Mouse (Mus musculus): ENCODE data around the gene Ogfod2. TPM values are rescaled to one million over a fixed set of nuclear protein-coding genes. Genes with fewer than 3 reads are reported as not detected.

Gene Ogfod2
- polyA plus RNA-seq, 1 experiment: 35.5 TPM

DNA sequence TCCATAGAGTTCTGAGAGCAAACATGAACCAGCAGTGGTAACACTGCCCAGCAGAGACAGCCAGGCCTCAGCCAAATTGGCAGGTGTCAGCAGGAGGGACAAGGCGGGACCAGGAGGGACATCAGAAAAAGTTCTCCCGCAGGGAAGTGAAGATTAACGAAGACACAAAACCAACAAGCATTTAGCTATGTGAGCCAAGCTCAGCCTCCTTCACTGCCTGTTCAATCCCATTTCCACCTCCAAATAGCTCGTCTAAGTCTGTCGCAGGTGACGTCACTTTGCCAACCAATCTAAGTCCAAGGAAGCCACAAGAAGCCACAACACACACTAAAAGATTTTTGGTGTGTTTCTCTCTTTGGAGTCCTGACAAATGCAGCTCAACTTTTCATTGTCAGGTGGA, 9.8 kb upstream of the Ogfod2 start:
- TF ChIP-seq CTCF (IDR thresholded peaks at IDR 0.05; ENCODE audit: extremely low read depth, insufficient read depth, insufficient read length, insufficient replicate concordance) (no peak), POLR2A (IDR thresholded peaks at IDR 0.05; ENCODE audit: low read depth, low read length) (no peak)
- no peak for DNase-seq (ENCODE audit: low read depth in 1 of 2, low spot score in 2 of 2)
- Histone ChIP-seq H3K27ac (ENCODE audit: insufficient read depth, low read length) (no peak overlapping the region), H3K4me3 (ENCODE audit: extremely low read depth, insufficient read depth, insufficient read length) (no peak overlapping the region), H3K27me3 (ENCODE audit: control insufficient read depth, insufficient read depth, low read length) (no peaks in the 10 kb centered on the region), H3K4me1 (ENCODE audit: control insufficient read depth, insufficient read depth, insufficient read length) (no peaks in the 10 kb centered on the region), H3K36me3 (ENCODE audit: control insufficient read depth, insufficient read depth, low read length) (no peaks in the 10 kb centered on the region)
- WGBS: 88% methylated on average over 6 of the region's 6 CpGs

DNA sequence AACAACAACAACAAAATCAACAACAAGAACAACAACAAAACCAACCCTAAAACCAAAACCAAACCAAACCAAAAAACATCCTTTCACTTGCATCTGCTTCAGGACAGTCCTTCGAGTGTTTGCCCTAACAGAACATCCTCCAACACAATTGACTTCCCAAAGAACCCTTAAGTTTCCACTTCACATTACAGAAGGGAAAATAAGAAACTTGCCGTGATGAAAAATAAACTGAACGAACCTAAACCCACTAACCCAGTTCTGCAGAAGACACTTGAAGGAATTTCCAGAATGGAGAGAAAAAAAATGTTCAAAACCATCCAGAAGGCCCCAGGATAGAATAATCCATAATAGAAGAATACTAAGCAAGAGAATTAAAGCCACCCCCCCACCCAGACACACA, 9.1 kb upstream of the Ogfod2 start:
- TF ChIP-seq CTCF (IDR thresholded peaks at IDR 0.05; ENCODE audit: extremely low read depth, insufficient read depth, insufficient read length, insufficient replicate concordance) (no peak), POLR2A (IDR thresholded peaks at IDR 0.05; ENCODE audit: low read depth, low read length) (no peak)
- Histone ChIP-seq H3K27me3 (ENCODE audit: control insufficient read depth, insufficient read depth, low read length) (no peaks in the 10 kb centered on the region), H3K36me3 (ENCODE audit: control insufficient read depth, insufficient read depth, low read length) (no peaks in the 10 kb centered on the region), H3K27ac (ENCODE audit: insufficient read depth, low read length) (no peak overlapping the region), H3K4me3 (ENCODE audit: extremely low read depth, insufficient read depth, insufficient read length) (no peak overlapping the region), H3K4me1 (ENCODE audit: control insufficient read depth, insufficient read depth, insufficient read length) (no peaks in the 10 kb centered on the region)
- 83% methylated on average over 3 of the region's 3 CpGs for WGBS
- no peak for DNase-seq (ENCODE audit: low read depth in 1 of 2, low spot score in 2 of 2)

DNA sequence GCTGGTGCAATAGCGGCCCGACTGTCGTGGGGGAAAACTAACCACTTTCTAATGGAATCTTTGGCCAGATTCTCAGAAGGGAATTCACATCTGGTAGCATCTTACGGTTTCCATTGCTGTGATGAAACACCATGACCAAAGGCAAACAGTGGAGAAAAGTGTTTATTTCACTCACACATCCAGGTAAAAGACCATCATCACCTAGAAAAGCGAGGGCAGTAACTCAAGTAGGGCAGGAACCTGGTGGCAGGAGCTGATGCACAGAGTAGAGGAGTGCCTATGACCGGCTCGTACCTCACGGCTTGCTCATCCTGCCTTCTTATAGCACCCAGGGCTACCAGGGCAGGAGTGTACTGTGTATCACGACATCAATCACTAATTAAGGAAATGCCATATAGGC, 8.5 kb upstream of the Ogfod2 start:
- no peaks in the 10 kb centered on the region for H3K36me3 ChIP-seq (ENCODE audit: control insufficient read depth, insufficient read depth, low read length)
- TF ChIP-seq CTCF (IDR thresholded peaks at IDR 0.05; ENCODE audit: extremely low read depth, insufficient read depth, insufficient read length, insufficient replicate concordance): no peak
- TF ChIP-seq POLR2A (IDR thresholded peaks at IDR 0.05; ENCODE audit: low read depth, low read length): no peak
- WGBS: 96% methylated on average over 9 of the region's 9 CpGs

DNA sequence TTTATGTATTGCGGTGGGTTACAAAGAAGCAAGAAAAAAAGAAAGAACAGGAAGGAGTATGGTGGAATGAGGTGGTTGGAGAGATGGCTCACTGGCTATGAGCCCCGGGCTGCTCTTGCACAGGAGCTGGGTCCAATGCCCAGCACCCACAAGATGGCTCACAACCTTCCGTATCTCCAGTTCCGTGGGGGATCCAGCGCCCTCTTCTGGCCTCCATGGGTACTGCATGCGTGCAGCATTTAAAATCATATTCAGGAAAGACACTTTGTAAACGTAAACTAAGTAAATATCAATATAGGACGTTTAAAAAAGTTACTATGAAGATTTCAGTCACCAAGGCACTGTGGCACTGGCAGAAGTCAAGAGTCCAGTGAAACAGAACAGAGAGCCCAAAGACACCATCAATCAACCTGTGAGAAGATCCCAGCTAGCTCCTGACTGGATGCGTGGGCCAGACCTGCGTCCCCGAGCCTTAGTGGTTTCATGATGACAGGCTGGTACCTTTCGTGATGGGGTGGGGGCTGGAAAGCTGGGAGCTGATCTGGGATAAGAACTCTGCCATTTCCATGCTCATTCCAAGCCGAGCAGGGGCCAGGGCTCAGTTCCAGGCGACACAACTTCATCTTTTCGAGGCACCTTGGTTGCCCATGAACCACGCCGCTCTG, 888 bp upstream of the Ogfod2 start:
- peaks cover 1% of the 10 kb centered on the region; the same call in 1 of the 2 replicates for H3K36me3 ChIP-seq (ENCODE audit: control insufficient read depth, insufficient read depth, low read length)
- H3K4me3 ChIP-seq (ENCODE audit: extremely low read depth, insufficient read depth, insufficient read length): peak overlapping the region; percentile 90
- 19% methylated on average over 17 of the region's 17 CpGs for WGBS
- H3K4me1 ChIP-seq (ENCODE audit: control insufficient read depth, insufficient read depth, insufficient read length): peaks cover 12% of the 10 kb centered on the region; the same call in 1 of the 2 replicates
- H3K27ac ChIP-seq (ENCODE audit: insufficient read depth, low read length): peak overlapping the region; percentile 60
- DNase-seq (ENCODE audit: low read depth in 1 of 2, low spot score in 2 of 2): peak; percentile 31 to 33
- TF ChIP-seq POLR2A (IDR thresholded peaks at IDR 0.05; ENCODE audit: low read depth, low read length) (no peak), CTCF (IDR thresholded peaks at IDR 0.05; ENCODE audit: extremely low read depth, insufficient read depth, insufficient read length, insufficient replicate concordance) (peak; percentile 69; the same call in 1 of the 2 replicates)
- no peaks in the 10 kb centered on the region for H3K27me3 ChIP-seq (ENCODE audit: control insufficient read depth, insufficient read depth, low read length)

More for the DNA sequence above, 8.5 kb upstream of the Ogfod2 start:
- H3K27ac ChIP-seq (ENCODE audit: insufficient read depth, low read length): no peak overlapping the region
- H3K4me1 ChIP-seq (ENCODE audit: control insufficient read depth, insufficient read depth, insufficient read length): no peaks in the 10 kb centered on the region
- H3K4me3 ChIP-seq (ENCODE audit: extremely low read depth, insufficient read depth, insufficient read length): no peak overlapping the region
- H3K27me3 ChIP-seq (ENCODE audit: control insufficient read depth, insufficient read depth, low read length): no peaks in the 10 kb centered on the region
- DNase-seq (ENCODE audit: low read depth in 1 of 2, low spot score in 2 of 2): no peak

DNA sequence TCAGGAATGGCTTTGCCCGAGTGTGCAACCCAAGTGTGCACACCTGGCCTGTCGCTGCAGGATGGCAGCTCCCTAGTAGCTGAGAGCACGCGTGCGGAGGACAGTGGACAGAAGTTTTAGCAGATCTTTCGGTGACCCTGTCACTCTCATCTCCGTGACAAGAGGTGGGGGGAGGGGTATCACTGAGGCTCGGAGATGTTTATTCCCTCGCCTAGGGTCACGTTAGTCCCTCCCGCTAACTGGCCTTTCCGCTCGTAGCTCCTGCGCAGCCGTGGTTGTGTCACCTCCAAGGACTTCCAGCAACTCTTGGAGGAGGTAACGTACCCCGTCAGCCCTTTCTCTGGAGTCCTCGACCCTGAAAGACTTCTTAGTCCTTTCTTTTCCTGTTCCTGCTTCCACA, 434 bp downstream of the Ogfod2 start:
- under 1% methylated on average over 18 of the region's 18 CpGs for WGBS
- H3K27ac ChIP-seq (ENCODE audit: insufficient read depth, low read length): peak overlapping the region; percentile 6; the same call in 1 of the 2 replicates
- DNase-seq (ENCODE audit: low read depth in 1 of 2, low spot score in 2 of 2): peak in 1 of 2 experiments; percentile 28
- H3K4me1 ChIP-seq (ENCODE audit: control insufficient read depth, insufficient read depth, insufficient read length): peaks cover 16% of the 10 kb centered on the region; the same call in 1 of the 2 replicates
- peak overlapping the region; percentile 90 for H3K4me3 ChIP-seq (ENCODE audit: extremely low read depth, insufficient read depth, insufficient read length)
- no peak for TF ChIP-seq CTCF (IDR thresholded peaks at IDR 0.05; ENCODE audit: extremely low read depth, insufficient read depth, insufficient read length, insufficient replicate concordance)
- TF ChIP-seq POLR2A (IDR thresholded peaks at IDR 0.05; ENCODE audit: low read depth, low read length): no peak
- peaks cover 4% of the 10 kb centered on the region; the same call in 1 of the 2 replicates for H3K36me3 ChIP-seq (ENCODE audit: control insufficient read depth, insufficient read depth, low read length)
- H3K27me3 ChIP-seq (ENCODE audit: control insufficient read depth, insufficient read depth, low read length): no peaks in the 10 kb centered on the region

DNA sequence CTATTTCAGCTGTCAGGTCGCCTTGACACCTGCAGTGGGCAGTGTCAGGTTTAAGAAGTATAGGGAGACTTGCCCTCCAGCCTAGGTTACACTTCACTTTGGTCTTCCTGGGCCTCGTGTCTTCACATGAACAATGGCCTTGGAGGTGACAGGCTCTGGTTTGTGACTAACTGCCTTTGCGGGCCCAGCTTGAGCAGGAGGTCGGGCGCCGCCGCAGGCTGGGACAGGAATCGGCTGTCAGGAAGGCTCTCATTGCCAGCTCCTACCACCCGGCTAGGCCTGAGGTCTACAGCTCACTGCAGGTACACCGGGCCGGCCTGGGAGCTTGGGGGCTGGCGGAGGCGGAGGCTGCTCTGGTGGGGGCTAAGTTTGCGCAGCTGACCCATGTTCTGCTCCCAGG, 933 bp downstream of the Ogfod2 start:
- peaks cover 7% of the 10 kb centered on the region; the same call in 1 of the 2 replicates for H3K36me3 ChIP-seq (ENCODE audit: control insufficient read depth, insufficient read depth, low read length)
- 13% methylated on average over 14 of the region's 14 CpGs for WGBS
- peak; percentile 32 to 52 for DNase-seq (ENCODE audit: low read depth in 1 of 2, low spot score in 2 of 2)
- peaks cover 16% of the 10 kb centered on the region; the same call in 1 of the 2 replicates for H3K4me1 ChIP-seq (ENCODE audit: control insufficient read depth, insufficient read depth, insufficient read length)
- H3K4me3 ChIP-seq (ENCODE audit: extremely low read depth, insufficient read depth, insufficient read length): peak overlapping the region; percentile 90; the same call in 1 of the 2 replicates
- H3K27me3 ChIP-seq (ENCODE audit: control insufficient read depth, insufficient read depth, low read length): no peaks in the 10 kb centered on the region
- H3K27ac ChIP-seq (ENCODE audit: insufficient read depth, low read length): no peak overlapping the region
- TF ChIP-seq CTCF (IDR thresholded peaks at IDR 0.05; ENCODE audit: extremely low read depth, insufficient read depth, insufficient read length, insufficient replicate concordance) (0 out of 2 replicates have a peak, but pooled peaks have one; percentile 11), POLR2A (IDR thresholded peaks at IDR 0.05; ENCODE audit: low read depth, low read length) (no peak)

Measured in spleen, adult 2 months (tissue).